Mouse (Mus musculus): Measurements from ENCODE around the gene Pip5k1b. TPM values are rescaled to one million over a fixed set of nuclear protein-coding genes. Genes with fewer than 3 reads are reported as not detected.

The Pip5k1b gene
- polyA plus RNA-seq, 1 experiment from 2014 or later = 10.9 TPM

GRCm38 (mm10) chr19:24307271-24308221 lies 248.1 kb downstream of the Pip5k1b start:
- WGBS = 27% methylated on average over 13 of the region's 13 CpGs
- H3K27me3 ChIP-seq (ENCODE audit: control insufficient read depth, insufficient read depth, low read length) = no peaks in the 10 kb centered on the region
- peak overlapping the region; percentile 51 for H3K9ac ChIP-seq (ENCODE audit: low read length)
- no peaks in the 10 kb centered on the region for H3K9me3 ChIP-seq (ENCODE audit: control insufficient read depth, low read length)
- ATAC-seq (ENCODE audit: insufficient number of reproducible peaks, insufficient read depth, low FRiP score, low read depth) = peak; percentile 62
- 0 out of 2 replicates have a peak, but pooled peaks cover 8% of the 10 kb centered on the region for H3K36me3 ChIP-seq (ENCODE audit: control insufficient read depth, insufficient read depth, low read length)
- H3K4me3 ChIP-seq (ENCODE audit: control insufficient read depth in 1 of 2, insufficient read depth in 1 of 2, low read depth in 1 of 2, low read length in 2 of 2) = no peak overlapping the region
- H3K4me2 ChIP-seq (ENCODE audit: low read length) = peak overlapping the region; percentile 37
- H3K4me1 ChIP-seq (ENCODE audit: control insufficient read depth in 2 of 2, insufficient read depth in 2 of 2, low read length in 2 of 2) = peaks cover 18 to 27% of the 10 kb centered on the region in 2 experiments
- H3K27ac ChIP-seq (replicated peaks in 1 of 2; ENCODE audit: control insufficient read depth in 1 of 2, insufficient read depth in 1 of 2, low read depth in 2 of 2, low read length in 2 of 2) = peak overlapping the region; percentile 95 to 99

- peak overlapping the region in 1 of 2 experiments; percentile 8; a peak in 1 of 4 replicates for H3K27ac ChIP-seq (replicated peaks in 1 of 2; ENCODE audit: control insufficient read depth in 1 of 2, insufficient read depth in 1 of 2, low read depth in 2 of 2, low read length in 2 of 2)
- no peak overlapping the region for H3K4me2 ChIP-seq (ENCODE audit: low read length)
- H3K27me3 ChIP-seq (ENCODE audit: control insufficient read depth, insufficient read depth, low read length) = no peaks in the 10 kb centered on the region
- 92% methylated on average over 5 of the region's 5 CpGs for WGBS
- no peak overlapping the region for H3K9ac ChIP-seq (ENCODE audit: low read length)
- 0 out of 2 replicates have a peak, but pooled peaks cover 10% of the 10 kb centered on the region for H3K36me3 ChIP-seq (ENCODE audit: control insufficient read depth, insufficient read depth, low read length)
- no peaks in the 10 kb centered on the region for H3K9me3 ChIP-seq (ENCODE audit: control insufficient read depth, low read length)
- no peak overlapping the region for H3K4me3 ChIP-seq (ENCODE audit: control insufficient read depth in 1 of 2, insufficient read depth in 1 of 2, low read depth in 1 of 2, low read length in 2 of 2)
- H3K4me1 ChIP-seq (ENCODE audit: control insufficient read depth in 2 of 2, insufficient read depth in 2 of 2, low read length in 2 of 2) = peaks cover 15 to 22% of the 10 kb centered on the region in 2 experiments
- no peak for ATAC-seq (ENCODE audit: insufficient number of reproducible peaks, insufficient read depth, low FRiP score, low read depth)
Measured at GRCm38 (mm10) chr19:24306351-24306750, 249.3 kb downstream of the Pip5k1b start.

DNA sequence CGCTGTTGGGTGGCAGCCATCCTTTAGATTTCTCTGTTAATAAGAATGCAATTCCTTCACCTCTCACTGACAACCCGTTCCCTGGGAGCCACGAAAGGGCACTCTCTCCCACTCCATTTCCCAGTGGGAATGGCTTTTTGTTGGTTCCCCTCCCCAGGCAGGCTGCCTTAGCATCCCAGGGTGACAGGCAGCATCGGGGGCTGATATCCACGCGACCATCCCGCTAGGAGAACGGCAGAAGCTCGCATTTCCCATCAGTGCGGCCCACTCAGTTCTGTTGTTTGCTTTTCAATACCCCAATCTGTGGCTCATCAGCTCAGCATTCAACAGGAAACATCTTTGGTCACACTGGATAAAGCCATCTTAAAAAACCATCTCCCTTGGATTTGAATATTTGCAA lies 253.5 kb downstream of the Pip5k1b start:
- Histone ChIP-seq H3K27ac (replicated peaks in 1 of 2; ENCODE audit: control insufficient read depth in 1 of 2, insufficient read depth in 1 of 2, low read depth in 2 of 2, low read length in 2 of 2) (no peak overlapping the region), H3K4me2 (ENCODE audit: low read length) (no peak overlapping the region), H3K27me3 (ENCODE audit: control insufficient read depth, insufficient read depth, low read length) (no peaks in the 10 kb centered on the region), H3K4me3 (ENCODE audit: control insufficient read depth in 1 of 2, insufficient read depth in 1 of 2, low read depth in 1 of 2, low read length in 2 of 2) (no peak overlapping the region), H3K4me1 (ENCODE audit: control insufficient read depth in 2 of 2, insufficient read depth in 2 of 2, low read length in 2 of 2) (peaks cover 3 to 7% of the 10 kb centered on the region in 2 experiments; a peak in 3 of 4 replicates), H3K9me3 (ENCODE audit: control insufficient read depth, low read length) (no peaks in the 10 kb centered on the region), H3K9ac (ENCODE audit: low read length) (no peak overlapping the region), H3K36me3 (ENCODE audit: control insufficient read depth, insufficient read depth, low read length) (0 out of 2 replicates have a peak, but pooled peaks cover 10% of the 10 kb centered on the region)
- 63% methylated on average over 10 of the region's 10 CpGs for WGBS
- no peak for ATAC-seq (ENCODE audit: insufficient number of reproducible peaks, insufficient read depth, low FRiP score, low read depth)

GRCm38 (mm10) chr19:24301768-24302148 lies 253.9 kb downstream of the Pip5k1b start:
- H3K27me3 ChIP-seq (ENCODE audit: control insufficient read depth, insufficient read depth, low read length) = no peaks in the 10 kb centered on the region
- H3K36me3 ChIP-seq (ENCODE audit: control insufficient read depth, insufficient read depth, low read length) = 0 out of 2 replicates have a peak, but pooled peaks cover 10% of the 10 kb centered on the region
- no peak overlapping the region for H3K27ac ChIP-seq (replicated peaks in 1 of 2; ENCODE audit: control insufficient read depth in 1 of 2, insufficient read depth in 1 of 2, low read depth in 2 of 2, low read length in 2 of 2)
- no peak overlapping the region for H3K4me3 ChIP-seq (ENCODE audit: control insufficient read depth in 1 of 2, insufficient read depth in 1 of 2, low read depth in 1 of 2, low read length in 2 of 2)
- 0 out of 2 replicates have a peak overlapping the region, but pooled peaks have one; percentile 20 for H3K4me2 ChIP-seq (ENCODE audit: low read length)
- H3K9me3 ChIP-seq (ENCODE audit: control insufficient read depth, low read length) = no peaks in the 10 kb centered on the region
- no peak for ATAC-seq (ENCODE audit: insufficient number of reproducible peaks, insufficient read depth, low FRiP score, low read depth)
- H3K9ac ChIP-seq (ENCODE audit: low read length) = no peak overlapping the region
- WGBS = 40% methylated on average over 5 of the region's 5 CpGs
- peaks cover 3 to 5% of the 10 kb centered on the region in 2 experiments; a peak in 2 of 4 replicates for H3K4me1 ChIP-seq (ENCODE audit: control insufficient read depth in 2 of 2, insufficient read depth in 2 of 2, low read length in 2 of 2)

GRCm38 (mm10) chr19:24300994-24301767 lies 254.5 kb downstream of the Pip5k1b start:
- H3K27ac ChIP-seq (replicated peaks in 1 of 2; ENCODE audit: control insufficient read depth in 1 of 2, insufficient read depth in 1 of 2, low read depth in 2 of 2, low read length in 2 of 2) = no peak overlapping the region
- H3K4me3 ChIP-seq (ENCODE audit: control insufficient read depth in 1 of 2, insufficient read depth in 1 of 2, low read depth in 1 of 2, low read length in 2 of 2) = peak overlapping the region; percentile 32 to 52
- peak; percentile 63 for ATAC-seq (ENCODE audit: insufficient number of reproducible peaks, insufficient read depth, low FRiP score, low read depth)
- no peaks in the 10 kb centered on the region for H3K9me3 ChIP-seq (ENCODE audit: control insufficient read depth, low read length)
- 0 out of 2 replicates have a peak, but pooled peaks cover 10% of the 10 kb centered on the region for H3K36me3 ChIP-seq (ENCODE audit: control insufficient read depth, insufficient read depth, low read length)
- H3K9ac ChIP-seq (ENCODE audit: low read length) = peak overlapping the region; percentile 44; the same call in 1 of the 2 replicates
- H3K4me2 ChIP-seq (ENCODE audit: low read length) = peak overlapping the region; percentile 60
- 4% methylated on average over 9 of the region's 9 CpGs for WGBS
- peaks cover 3 to 5% of the 10 kb centered on the region in 2 experiments; a peak in 2 of 4 replicates for H3K4me1 ChIP-seq (ENCODE audit: control insufficient read depth in 2 of 2, insufficient read depth in 2 of 2, low read length in 2 of 2)
- no peaks in the 10 kb centered on the region for H3K27me3 ChIP-seq (ENCODE audit: control insufficient read depth, insufficient read depth, low read length)

GRCm38 (mm10) chr19:24293537-24293936 lies 262.1 kb downstream of the Pip5k1b start:
- no peak overlapping the region for H3K27ac ChIP-seq (replicated peaks in 1 of 2; ENCODE audit: control insufficient read depth in 1 of 2, insufficient read depth in 1 of 2, low read depth in 2 of 2, low read length in 2 of 2)
- no peaks in the 10 kb centered on the region for H3K9me3 ChIP-seq (ENCODE audit: control insufficient read depth, low read length)
- no peaks in the 10 kb centered on the region for H3K27me3 ChIP-seq (ENCODE audit: control insufficient read depth, insufficient read depth, low read length)
- 69% methylated on average over 5 of the region's 5 CpGs for WGBS
- H3K4me3 ChIP-seq (ENCODE audit: control insufficient read depth in 1 of 2, insufficient read depth in 1 of 2, low read depth in 1 of 2, low read length in 2 of 2) = no peak overlapping the region
- H3K4me2 ChIP-seq (ENCODE audit: low read length) = no peak overlapping the region
- H3K4me1 ChIP-seq (ENCODE audit: control insufficient read depth in 2 of 2, insufficient read depth in 2 of 2, low read length in 2 of 2) = no peaks in the 10 kb centered on the region
- no peak for ATAC-seq (ENCODE audit: insufficient number of reproducible peaks, insufficient read depth, low FRiP score, low read depth)
- H3K9ac ChIP-seq (ENCODE audit: low read length) = no peak overlapping the region
- H3K36me3 ChIP-seq (ENCODE audit: control insufficient read depth, insufficient read depth, low read length) = peaks cover 5% of the 10 kb centered on the region

GRCm38 (mm10) chr19:24284187-24284586 lies 271.5 kb downstream of the Pip5k1b start:
- no peak overlapping the region for H3K4me3 ChIP-seq (ENCODE audit: control insufficient read depth in 1 of 2, insufficient read depth in 1 of 2, low read depth in 1 of 2, low read length in 2 of 2)
- no peaks in the 10 kb centered on the region for H3K27me3 ChIP-seq (ENCODE audit: control insufficient read depth, insufficient read depth, low read length)
- H3K9ac ChIP-seq (ENCODE audit: low read length) = no peak overlapping the region
- no peak overlapping the region for H3K4me2 ChIP-seq (ENCODE audit: low read length)
- WGBS = 55% methylated on average over 4 of the region's 4 CpGs
- no peaks in the 10 kb centered on the region for H3K9me3 ChIP-seq (ENCODE audit: control insufficient read depth, low read length)
- ATAC-seq (ENCODE audit: insufficient number of reproducible peaks, insufficient read depth, low FRiP score, low read depth) = no peak
- H3K4me1 ChIP-seq (ENCODE audit: control insufficient read depth in 2 of 2, insufficient read depth in 2 of 2, low read length in 2 of 2) = peaks cover 0 to under 1% of the 10 kb centered on the region in 2 experiments; a peak in 3 of 4 replicates
- no peak overlapping the region for H3K27ac ChIP-seq (replicated peaks in 1 of 2; ENCODE audit: control insufficient read depth in 1 of 2, insufficient read depth in 1 of 2, low read depth in 2 of 2, low read length in 2 of 2)
- H3K36me3 ChIP-seq (ENCODE audit: control insufficient read depth, insufficient read depth, low read length) = no peaks in the 10 kb centered on the region

Data from heart, embryonic 14.5 days (tissue).